Mouse (Mus musculus) erythroblast, embryonic 14.5 days (primary cell): ENCODE data around the gene Hapln4.

Experiments
- GATA1 ChIP-seq: IDR thresholded peaks from 2 replicates; pipeline ENCODE4 v1.6.1; 2012; ENCODE audit warnings: low read length, inconsistent platforms, mixed read lengths
- TAL1 ChIP-seq: IDR thresholded peaks from 3 replicates; pipeline ENCODE4 v1.6.1; 2012; ENCODE audit warnings: low read length, inconsistent platforms, mixed read lengths

GRCm38 (mm10) chr8:70104506-70104905 lies 21.2 kb downstream of the Hapln4 start:
- no peak for TF ChIP-seq GATA1
- TF ChIP-seq TAL1, result no peak
